Mouse (Mus musculus) WW6 (cell line): ENCODE measurements at regions not wholly inside any gene's neighbourhood (a gene's known extent, or its start where the extent isn't known, plus 50 kb on each side); places are given as distances from the start of the nearest gene placed in this dataset.

Source experiments
- DNase-seq: peaks from one replicate; pipeline ENCODE4 v3.0.0-alpha.2; 2013; ENCODE audit warnings: low read depth, low spot score

- DNase-seq, result no peak
Observed at GRCm38 (mm10) chr17:50438960-50439359, 70.2 kb upstream of the Plcl2 start.

GRCm38 (mm10) chr17:50439365-50439764 lies 69.8 kb upstream of the Plcl2 start:
- no peak for DNase-seq

GRCm38 (mm10) chr17:50442062-50442461 lies 67.1 kb upstream of the Plcl2 start:
- no peak for DNase-seq

GRCm38 (mm10) chr17:50442905-50443304 lies 66.3 kb upstream of the Plcl2 start:
- DNase-seq, result no peak

- DNase-seq, result no peak
Observed at GRCm38 (mm10) chr17:50443376-50444022, 65.7 kb upstream of the Plcl2 start.

GRCm38 (mm10) chr17:50444023-50444389 lies 65.2 kb upstream of the Plcl2 start:
- no peak for DNase-seq

- no peak for DNase-seq
Observed at GRCm38 (mm10) chr17:50448693-50449092, 60.5 kb upstream of the Plcl2 start.

- no peak for DNase-seq
Observed at GRCm38 (mm10) chr17:50451606-50452005, 57.6 kb upstream of the Plcl2 start.

GRCm38 (mm10) chr17:50453524-50453923 lies 55.7 kb upstream of the Plcl2 start:
- DNase-seq, result no peak

- DNase-seq, result no peak
Observed at GRCm38 (mm10) chr17:50453956-50454355, 55.2 kb upstream of the Plcl2 start.

GRCm38 (mm10) chr17:50454917-50455316 lies 54.3 kb upstream of the Plcl2 start:
- no peak for DNase-seq

- no peak for DNase-seq
Observed at GRCm38 (mm10) chr17:50455719-50456118, 53.5 kb upstream of the Plcl2 start.

GRCm38 (mm10) chr17:50457053-50457697 lies 52.0 kb upstream of the Plcl2 start:
- DNase-seq, result no peak

GRCm38 (mm10) chr17:50458232-50458631 lies 51.0 kb upstream of the Plcl2 start:
- DNase-seq, result no peak
